Mouse (Mus musculus) telencephalon, adult 2 months (tissue): ENCODE measurements around the gene Prdx2.
A peak's percentile ranks its signal among the peaks of the same experiment; 100 is the strongest.

Experiments
- DNase-seq: peaks from one replicate; pipeline ENCODE4 v3.0.0-alpha.2; 2011; ENCODE audit warnings: low read depth, low spot score

Prdx2 gene

DNA sequence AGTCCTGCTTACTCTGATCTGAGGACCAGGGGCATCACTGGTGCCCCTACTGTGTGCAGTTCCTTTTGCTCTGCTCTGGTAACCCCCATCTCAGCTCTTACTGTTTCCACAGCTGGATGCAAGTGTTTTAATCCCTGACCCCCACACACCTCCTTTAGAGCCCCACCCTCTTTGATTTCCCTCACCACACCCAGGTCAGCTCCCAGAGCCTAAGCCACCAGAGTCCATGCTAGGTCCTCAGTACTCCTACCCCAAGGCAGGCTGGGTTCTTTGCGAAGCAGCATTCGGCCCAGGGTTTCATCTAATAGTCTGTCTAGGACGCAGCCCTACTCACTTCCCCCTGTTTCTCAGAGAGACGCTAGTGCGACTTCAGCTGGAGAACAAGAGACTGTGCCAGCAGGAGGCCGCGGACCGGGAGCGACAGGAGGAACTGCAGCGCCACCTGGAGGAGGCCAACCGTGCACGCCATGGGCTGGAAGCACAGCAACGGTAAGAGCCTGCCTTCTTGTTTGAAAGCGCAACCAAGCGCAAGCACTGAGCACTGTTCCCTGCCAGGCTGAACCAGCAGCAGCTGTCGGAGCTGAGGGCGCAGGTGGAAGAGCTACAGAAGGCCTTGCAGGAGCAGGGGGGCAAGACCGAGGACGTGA lies 28.4 kb downstream of the Prdx2 start:
- DNase-seq: peak; percentile 84

DNA sequence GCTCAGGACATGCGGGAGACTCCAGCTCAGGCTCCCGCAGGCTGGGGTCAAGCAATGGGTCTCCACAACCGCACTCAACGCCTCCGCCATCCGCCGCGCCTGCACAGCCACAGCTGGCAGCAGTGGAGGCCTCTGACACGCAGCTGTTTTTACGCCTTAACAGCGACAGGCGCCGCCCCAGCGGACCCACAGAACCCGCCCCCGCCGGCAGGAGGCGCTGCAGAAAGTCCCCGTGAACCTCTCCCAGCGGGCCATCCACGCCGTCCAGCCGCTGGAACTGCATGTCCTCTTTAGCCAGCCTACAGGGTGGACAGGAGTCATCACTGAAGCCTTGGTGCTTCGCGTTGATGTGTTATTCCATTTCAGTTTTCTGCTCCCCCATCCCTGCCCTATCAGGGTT lies 38.3 kb downstream of the Prdx2 start:
- DNase-seq: no peak

DNA sequence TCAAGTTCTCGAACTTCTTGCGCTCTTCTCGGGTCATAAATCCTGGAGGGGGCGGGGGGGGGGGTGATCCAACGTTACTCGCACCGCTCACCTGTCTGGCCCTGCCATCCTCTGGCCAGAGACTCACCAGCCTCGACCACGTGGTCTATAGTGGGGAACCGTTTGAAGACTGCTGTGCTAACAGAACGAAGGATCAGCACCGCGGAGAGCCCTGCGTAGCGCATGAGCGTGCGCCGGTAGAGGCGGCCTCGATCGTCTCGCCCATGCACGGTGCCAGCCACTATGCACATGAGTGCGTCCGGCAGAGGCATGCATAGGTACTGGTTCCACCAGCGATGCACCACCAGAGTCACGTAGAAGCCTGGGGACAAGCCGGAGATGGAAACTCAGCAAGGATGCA lies 41.9 kb downstream of the Prdx2 start:
- DNase-seq: no peak

DNA sequence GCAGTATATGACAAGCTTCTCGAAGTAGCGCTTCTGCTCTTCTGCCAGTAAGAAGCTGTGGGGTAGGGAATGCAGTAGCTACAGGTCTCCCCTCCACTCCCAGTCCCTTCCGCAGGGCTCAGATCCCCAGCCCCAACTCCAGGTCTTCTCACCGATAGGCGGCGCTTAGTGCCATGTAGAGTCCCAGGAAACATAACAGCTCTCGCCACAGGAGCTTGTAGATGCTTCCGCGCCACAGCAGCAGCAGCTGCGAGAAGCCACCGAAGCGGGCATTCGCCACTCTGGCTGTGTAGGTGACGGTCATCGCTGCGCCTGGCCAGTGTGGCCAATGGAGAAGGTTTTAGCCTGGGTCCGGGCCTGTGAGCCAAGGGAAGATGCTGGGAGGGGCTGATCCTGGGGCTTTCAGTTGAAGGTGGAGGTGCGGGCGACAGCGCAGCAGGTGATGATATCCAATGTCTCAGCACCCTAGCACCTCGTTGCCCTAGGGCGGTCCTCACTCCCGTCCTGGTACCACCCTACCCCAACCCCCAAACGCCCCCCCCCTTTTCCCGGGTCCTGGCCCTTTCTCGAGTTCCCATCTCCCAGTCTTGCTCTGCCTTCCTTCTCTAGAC lies 43.9 kb downstream of the Prdx2 start:
- DNase-seq: no peak

DNA sequence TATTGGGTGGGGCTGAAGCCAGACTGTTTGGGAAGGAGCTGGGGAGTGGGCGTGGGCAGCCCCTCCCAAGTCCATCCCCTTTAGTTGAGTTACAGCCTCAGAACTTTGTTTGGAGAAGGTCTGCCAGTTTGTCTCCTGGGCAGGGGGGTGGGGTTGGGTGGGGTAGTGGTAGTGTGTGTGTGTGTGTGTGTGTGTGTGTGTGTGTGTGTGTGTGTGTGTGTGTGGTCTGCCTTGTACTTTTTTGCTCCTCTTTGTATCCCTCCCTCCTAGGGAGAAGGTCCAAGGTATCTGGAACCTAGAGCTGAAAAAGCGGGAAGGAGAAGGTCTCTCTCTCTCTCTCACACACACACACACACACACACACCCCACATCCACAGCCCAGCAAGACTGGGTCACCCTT lies 45.0 kb downstream of the Prdx2 start, which contains the start of gene Best2:
Gene Best2 (minus strand): TSS at position 101 of the 400 bp plus-strand sequence.
- no peak for DNase-seq

DNA sequence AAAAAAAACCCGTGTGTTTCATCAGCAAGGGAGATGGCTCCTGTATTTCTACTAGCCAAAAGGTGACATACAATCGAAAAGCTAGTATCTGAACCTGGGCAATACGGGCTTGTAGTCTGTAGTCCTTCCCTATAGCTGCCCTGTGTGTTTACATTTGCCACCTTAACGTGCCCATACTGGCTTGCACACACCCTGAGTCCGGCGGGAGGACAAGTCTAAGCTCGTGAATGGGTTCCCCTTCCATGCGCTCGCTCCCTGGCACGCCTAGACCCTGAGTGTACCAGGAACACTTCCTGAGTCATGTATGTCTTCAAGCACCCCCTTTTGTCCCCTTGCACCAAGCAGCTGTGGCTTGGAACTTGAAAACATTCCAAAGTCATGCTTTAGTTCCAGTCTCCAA lies 47.3 kb downstream of the Prdx2 start:
- DNase-seq: no peak

DNA sequence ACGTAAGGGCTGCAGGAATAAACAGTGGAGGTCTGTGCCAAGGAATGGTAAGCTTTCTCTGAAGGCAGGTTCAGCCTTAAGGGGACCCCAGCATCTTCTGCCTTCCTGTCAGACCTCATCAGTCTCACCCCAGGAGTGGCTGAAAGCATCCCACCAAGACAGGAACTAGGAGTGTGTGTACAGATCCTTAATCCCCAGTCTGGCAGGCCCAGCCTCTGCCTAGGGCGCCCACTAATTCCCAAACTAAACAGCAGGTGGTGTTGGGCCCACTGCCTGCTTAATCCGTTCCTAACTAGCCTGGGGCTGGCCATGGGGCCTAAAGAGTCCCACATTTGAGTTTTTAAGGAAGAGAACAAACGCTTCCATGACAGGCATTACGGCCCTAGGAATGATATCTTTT lies 47.8 kb downstream of the Prdx2 start:
- DNase-seq: no peak

DNA sequence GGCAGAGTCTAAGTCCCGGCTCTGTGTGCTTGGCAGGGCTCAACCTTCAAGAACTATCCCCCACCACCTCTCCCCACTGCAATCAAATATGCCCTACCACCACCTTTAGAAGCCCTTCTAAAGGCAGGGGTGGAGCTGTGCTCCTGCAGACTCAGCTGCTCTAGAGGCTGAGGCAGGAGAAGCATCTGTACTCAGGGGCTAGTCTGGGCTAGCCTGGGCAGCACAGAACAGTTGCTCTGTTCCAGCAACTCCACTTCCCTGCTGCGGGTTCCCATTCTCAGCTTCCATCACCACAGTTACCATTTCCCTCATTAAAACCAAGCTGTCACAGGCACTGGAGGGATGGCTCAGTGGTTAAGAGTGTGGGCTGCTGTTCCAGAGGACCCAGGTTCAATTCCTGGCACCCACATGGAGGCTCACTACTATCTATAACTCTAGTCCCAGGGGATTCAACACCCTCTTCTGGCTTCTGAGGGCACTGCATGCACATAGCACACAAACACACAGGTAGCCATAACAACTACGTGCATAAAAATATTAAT lies 52.2 kb downstream of the Prdx2 start:
- no peak for DNase-seq

DNA sequence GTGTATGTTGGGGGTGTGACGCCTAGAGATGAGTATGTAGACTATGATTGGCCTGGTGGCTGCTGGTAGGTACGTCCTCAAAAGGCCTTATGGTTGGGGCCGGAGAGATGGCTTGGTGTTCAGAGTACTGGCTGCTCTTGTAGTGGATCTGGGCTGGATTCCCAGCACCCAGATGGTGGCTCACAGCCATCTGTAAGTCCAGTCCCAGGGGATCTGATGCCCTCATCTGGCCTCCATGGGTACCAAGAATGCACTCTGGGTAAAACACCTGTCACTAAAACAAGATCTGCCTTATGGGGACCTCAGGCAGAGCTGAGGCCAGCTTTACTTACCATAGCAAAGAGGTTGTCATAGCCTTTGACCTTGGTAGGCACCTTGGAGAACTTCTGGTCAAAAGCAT lies 54.5 kb downstream of the Prdx2 start:
- DNase-seq: no peak
